Mouse (Mus musculus) embryo, embryonic 9.5 days (tissue): ENCODE measurements around the gene Slc4a5.

Source experiments
- DNase-seq: peaks from one replicate; pipeline ENCODE4 v3.0.0-alpha.2; 2017; ENCODE audit errors: extremely low spot score

The Slc4a5 gene

DNA sequence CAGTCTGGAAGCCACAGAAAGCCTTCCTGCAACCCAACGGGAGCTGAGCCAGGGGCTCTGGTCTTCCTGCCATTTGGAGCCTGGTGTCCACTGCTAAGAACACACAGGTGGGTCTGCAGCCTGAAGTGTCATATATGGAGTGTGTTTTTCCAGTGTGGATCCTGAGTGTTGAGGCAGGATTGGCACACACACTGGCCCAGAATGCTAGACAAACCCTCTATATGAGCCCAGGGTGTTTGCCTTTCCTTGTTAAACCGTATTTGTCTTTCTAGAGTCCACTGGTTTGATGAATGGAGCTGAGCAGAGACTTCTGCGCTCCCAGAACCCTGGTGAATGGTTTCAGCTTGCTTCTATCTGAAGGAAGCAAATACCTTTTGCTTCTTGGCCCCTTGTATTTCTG, at the start of gene Slc4a5:
Slc4a5 (plus strand) TSS at position 15 of the 400 bp plus-strand sequence.
- DNase-seq, result no peak

DNA sequence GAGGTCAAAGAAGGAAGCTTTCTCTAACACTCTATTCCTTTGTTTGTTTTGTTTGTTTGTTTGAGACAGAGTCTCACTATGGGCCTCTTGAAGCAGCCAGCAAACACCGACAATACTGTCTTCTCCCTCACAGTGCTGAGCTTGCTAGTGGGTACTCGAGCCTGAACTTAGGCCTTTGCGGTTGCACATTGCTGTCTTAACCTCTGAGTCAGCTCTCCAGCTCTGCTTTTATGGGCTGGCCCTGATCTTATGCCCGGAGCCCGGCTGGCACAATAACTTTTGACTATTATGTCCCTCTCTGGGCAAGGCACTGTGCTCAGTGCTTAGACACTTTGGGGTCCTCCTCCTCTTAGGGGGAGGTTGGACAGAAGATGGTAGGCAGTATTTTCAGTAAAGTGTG, 49.8 kb upstream of the Slc4a5 start:
- no peak for DNase-seq

DNA sequence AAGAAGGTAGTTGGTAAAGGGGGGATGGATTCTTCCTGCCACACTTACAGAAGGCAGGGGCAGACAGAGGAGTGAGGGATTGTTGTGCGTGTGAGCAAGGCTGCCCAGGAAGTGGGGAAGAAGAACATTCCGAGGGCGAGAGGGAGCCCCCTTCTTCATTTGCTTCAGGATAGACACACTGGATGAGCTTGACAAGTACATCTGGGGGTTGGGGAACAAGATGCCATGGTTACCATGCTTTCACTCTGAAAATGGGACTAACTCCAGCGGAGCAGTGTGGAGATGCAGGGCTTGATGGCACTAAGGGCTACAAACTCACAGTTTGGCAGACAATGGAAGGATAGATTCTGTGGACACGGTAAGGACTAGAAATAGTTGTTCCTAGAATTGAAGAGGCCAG, 48.6 kb upstream of the Slc4a5 start:
- no peak for DNase-seq

GRCm38 (mm10) chr6:83172240-83172920, 47.2 kb upstream of the Slc4a5 start:
- DNase-seq, result no peak

GRCm38 (mm10) chr6:83175996-83176395, 43.6 kb upstream of the Slc4a5 start:
- DNase-seq, result no peak

GRCm38 (mm10) chr6:83179390-83180117, 40.1 kb upstream of the Slc4a5 start:
- peak; percentile 32 for DNase-seq

DNA sequence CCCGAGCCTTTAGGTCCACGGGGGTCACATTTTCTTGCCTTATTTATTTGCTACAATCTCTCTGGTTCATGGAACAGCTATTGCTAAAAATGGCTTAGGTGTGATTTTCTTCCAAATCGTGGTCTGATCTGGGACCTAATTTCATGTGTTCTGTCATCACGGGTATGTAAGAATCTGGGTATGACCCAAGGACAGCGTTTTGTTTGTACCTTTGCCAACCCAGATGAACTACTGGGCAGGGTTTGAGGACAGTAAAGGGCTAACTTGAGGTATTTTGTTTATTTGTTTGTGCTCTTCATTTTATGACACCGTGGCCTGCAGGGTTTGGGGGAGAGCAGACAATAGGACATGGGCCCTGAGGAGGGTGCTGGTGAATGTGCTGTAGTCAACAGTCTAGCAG, 39.0 kb upstream of the Slc4a5 start:
- no peak for DNase-seq

DNA sequence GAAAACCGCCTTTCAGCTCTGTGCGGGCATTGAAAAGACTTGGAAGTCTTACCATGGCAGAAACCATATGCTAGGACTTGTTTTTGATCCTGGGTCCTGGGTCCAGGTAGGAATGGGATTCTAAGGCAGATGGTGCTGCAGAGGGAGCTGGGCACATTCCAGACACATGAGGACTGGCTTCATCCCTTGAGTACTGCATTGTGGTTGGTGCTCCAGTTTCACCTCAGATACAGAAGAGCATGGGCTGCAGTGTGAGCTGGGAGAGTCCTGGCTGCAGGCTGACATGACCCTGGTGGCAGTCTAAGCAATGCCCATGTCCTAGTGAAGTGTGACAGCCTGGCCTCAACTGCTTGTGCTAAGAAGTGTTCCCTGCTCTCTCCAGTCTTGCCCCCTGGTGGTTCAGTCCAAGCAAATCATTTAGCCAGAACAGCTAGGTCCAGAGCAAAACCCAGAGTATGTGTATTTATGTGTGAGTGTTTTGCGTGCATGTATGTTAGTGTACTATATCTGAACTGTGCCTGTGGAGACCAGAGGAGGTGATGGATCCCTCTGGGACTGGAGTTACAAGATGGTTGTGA, 34.7 kb upstream of the Slc4a5 start:
- DNase-seq, result peak; percentile 13

GRCm38 (mm10) chr6:83185895-83186861, 33.5 kb upstream of the Slc4a5 start:
- peak; percentile 79 for DNase-seq

DNA sequence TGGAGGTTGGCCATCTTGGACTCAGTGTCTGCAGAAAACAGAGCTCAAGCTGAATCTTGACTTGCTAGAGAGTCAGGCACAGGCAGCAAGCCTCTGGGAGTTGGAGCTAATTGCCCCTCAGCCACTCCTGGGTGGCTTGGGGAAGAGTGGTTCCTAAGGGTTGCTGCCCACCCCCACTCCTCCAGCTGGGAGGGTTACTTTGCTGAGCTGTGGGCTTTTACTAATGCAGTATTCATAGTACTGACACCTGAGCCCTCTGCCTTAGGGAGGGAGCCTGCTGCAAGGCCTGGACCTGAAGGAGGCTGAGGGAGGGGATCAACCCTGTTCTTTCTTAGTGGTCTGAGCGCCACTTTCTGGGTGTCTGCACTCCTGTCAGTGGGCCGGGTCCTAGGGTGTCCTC, 32.7 kb upstream of the Slc4a5 start:
- DNase-seq, result no peak

- DNase-seq, result no peak
Observed at GRCm38 (mm10) chr6:83193571-83193970, 26.1 kb upstream of the Slc4a5 start.

DNA sequence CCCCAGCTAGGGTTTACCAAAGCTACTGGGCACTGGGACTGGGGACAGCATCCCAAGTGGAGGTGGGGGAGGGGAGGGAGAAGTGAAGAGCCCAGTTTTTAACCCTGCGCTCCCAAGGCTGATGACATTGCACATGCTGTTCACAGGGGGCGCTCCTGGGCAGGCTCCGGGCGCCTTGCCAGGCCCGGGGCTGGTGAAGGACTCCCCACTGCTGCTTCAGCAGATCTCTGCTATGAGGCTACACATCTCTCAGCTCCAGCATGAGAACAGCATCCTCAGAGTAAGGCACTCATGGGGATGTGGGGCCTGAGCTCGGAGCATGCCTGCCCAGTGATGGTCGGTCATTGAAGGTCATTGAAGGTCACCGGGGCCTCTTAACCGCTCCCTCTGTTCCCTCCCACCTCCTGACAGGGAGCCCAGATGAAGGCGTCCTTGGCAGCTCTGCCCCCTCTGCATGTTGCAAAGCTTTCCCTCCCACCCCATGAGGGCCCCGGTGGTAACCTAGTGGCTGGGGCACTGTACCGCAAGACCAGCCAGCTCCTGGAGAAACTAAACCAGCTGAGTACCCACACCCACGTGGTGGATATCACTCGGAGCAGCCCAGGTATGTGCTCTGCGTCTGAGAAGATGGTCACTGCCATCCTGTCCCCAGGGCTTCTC, 22.2 kb upstream of the Slc4a5 start:
- peak; percentile 31 for DNase-seq

DNA sequence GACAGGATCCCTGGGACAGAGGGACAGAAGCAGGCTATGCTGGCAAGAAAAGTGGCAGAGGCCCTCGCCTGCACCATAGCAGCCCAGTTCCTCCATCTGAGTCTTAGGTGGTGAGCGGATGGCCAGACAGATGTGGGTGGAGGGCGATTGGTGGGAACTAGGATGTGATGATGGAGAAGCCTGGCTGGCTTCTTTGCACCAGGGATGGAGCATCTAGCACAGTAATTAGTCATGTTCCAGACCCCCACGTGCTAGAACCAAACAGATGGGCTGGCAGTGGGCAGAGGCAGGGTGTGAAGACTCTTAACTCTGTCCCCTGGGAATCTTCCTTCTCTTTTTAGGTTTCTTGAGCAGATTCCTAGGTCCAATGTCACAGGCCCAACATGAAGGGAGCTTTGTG, 16.3 kb upstream of the Slc4a5 start:
- no peak for DNase-seq

GRCm38 (mm10) chr6:83205851-83206250, 13.8 kb upstream of the Slc4a5 start:
- DNase-seq, result no peak

DNA sequence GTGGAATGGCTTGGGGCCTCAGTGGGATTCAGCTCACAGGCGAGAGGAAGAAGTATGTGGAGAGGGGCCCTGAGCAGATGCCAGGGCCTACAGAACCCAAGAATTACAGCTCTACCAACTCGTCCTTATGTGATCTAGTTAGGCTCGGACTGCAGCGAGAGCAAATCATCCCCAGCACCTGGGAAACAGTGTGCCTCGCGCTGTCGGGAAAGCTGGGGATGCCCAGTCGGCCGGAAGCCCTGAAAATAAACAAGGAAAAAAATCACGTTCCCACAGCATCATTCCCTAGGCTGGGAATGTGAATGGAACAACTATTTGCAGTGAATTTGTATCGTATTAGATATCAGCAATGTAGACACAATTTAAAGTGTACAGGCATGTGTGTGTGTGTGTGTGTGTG, 13.3 kb upstream of the Slc4a5 start:
- DNase-seq, result no peak

- DNase-seq, result no peak
Observed at GRCm38 (mm10) chr6:83207361-83208049, 12.1 kb upstream of the Slc4a5 start.

GRCm38 (mm10) chr6:83208050-83208400, 11.6 kb upstream of the Slc4a5 start:
- no peak for DNase-seq

GRCm38 (mm10) chr6:83210495-83210894, 9.1 kb upstream of the Slc4a5 start:
- no peak for DNase-seq

- DNase-seq, result no peak
Observed at GRCm38 (mm10) chr6:83211526-83211925, 8.1 kb upstream of the Slc4a5 start.

DNA sequence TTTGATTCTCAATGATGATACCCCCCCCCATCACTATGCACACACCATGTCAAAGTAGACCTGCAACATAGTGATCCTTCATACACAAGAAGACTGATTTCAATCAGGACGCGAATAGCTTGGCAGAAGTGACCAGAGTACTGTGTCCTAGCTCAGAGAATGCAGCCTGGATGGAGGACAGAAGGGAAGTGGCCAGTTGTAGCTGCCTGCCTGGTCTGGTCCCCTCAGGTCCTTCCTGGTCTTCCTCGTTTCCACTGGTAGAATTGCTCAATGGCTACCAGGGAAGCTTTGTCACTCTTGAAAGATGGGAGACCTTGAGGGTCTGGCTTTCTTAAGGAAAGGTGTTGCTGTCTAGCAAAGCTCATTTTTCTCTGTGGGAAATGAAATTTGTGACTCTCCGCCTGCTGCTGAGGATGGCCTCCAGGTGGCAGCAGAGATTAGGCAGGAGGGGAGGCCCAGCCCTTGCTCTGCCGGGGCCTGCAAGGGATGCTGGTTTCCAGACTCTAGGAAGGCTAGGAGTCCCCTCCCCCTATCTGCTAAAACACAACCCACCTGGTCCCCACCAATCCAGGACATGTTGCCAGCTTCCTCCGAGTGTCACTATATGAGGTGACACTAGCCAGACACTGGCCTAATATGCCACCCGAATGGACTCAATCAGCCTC, 4.5 kb upstream of the Slc4a5 start:
- DNase-seq, result peak; percentile 73
